Mouse (Mus musculus): ENCODE results near the gene Ptpdc1.
A peak's percentile ranks its signal among the peaks of the same experiment; 100 is the strongest.

The Ptpdc1 gene

DNA sequence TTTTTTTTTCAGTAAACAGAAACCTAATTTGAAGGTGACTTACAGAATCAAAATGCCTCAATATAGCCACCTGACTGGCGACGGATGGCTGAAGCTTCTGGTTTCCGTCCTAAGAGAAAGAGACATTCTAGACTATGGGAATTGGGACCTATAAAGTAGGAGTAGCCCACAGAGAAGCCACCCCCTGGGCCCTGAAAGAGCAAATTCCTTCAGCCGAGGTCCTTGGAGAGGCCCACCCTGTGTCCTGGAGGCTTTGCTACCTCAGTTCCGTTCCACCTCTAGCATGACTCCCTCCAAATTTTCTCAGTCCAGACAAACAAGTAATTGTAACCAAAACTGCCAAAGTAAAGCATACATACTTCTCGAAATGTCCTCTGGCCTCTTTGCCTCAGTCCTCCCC lies 77.8 kb downstream of the Ptpdc1 start:
- no peak for DNase-seq (ENCODE audit: low spot score in 2 of 2)

DNA sequence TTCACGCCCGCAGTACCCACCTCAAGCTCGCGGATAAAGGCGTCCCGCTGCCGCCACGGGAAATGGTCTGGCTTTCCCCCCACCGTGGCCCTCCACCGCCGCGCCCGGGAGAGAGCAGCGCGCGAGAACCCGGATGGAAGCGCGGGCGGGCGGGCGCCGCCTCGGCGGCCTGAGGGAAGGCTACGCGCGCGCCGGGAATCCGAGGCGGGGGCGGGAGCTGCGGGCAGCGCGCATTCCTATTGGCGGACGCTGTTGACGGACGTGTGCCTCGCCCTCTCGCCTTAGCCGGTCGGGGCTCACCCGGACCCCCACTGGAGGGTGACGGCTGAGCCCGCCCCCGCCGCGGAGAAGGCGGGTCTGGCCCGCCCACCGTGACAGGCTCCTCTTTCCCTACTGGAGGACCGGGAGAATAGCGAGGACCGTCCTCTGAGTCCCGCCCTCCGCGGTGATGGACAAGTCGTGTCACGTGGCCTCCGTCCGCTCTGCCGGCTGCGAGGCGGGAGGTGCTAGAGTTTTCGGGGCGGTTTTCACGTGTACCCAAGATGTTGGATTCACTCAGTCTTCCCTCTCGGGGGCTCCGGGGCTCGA lies 79.0 kb downstream of the Ptpdc1 start:
- DNase-seq (ENCODE audit: low spot score in 2 of 2), result peak; percentile 99

DNA sequence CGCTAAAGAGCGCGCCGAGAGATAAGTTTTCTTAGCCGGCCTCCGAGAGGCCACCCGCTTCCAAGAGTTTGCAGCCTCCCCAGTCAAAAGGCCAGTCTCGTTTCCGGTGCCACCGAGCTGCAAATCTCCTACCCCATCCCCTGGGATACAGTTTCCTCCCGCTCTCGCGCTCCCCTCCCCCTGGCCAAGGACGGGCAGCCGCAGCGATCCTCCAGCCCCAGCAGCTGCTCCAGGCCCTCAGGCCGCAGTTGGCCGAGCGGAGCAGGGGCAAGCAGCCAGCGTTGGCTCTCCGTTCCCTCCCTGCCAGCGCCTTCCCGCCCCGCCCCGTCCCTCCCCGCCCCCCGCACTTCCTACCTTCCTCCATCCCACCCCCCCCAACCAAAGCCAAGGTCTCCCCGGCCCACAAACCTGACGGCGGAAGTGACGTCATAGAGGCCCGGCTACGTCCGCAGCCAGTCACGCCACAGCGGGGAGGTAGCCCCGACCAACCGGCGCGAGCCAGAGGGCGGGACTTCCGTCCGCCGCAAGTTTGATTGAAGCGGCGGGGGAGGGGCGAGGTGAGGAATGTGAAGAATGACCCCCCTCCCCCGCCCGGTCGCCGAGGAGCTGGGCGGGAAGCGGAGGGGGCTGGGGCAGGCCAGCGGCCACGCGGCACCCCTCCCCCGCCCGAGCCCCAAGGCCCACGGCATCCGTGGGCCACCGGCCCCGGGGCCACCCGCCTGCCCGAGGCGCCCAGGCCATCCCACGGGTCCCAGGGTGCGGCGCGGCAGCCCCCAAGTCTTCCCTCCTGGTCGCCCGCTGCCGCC lies 79.8 kb downstream of the Ptpdc1 start:
- peak; percentile 94 to 95 for DNase-seq (ENCODE audit: low spot score in 2 of 2)

DNA sequence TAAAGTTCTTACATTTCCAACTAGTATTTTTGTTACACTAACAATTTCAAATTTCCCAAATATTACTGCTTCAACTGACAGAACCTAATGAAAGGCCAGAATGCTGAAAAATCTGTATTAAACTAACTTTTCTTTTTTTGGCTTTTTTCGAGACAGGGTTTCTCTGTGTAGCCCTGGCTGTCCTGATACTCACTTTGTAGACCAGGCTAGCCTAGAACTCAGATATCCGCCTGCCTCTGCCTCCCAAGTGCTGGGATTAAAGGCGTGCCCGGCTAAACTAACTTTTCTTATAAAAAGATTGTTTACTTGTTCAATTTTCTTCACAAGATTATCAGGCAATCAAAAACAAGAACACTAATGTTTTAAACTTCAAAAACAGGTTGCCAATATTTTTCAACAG lies 80.6 kb downstream of the Ptpdc1 start:
- DNase-seq (ENCODE audit: low spot score in 2 of 2), result no peak

- DNase-seq (ENCODE audit: low spot score in 2 of 2), result no peak
These were observed 81.1 kb downstream of the Ptpdc1 start for GRCm38 (mm10) chr13:48544391-48544790.

- DNase-seq (ENCODE audit: low spot score in 2 of 2), result no peak
These were observed 85.0 kb downstream of the Ptpdc1 start for GRCm38 (mm10) chr13:48540488-48540887.

GRCm38 (mm10) chr13:48533441-48533840 lies 92.0 kb downstream of the Ptpdc1 start:
- DNase-seq (ENCODE audit: low spot score in 2 of 2), result no peak

- DNase-seq (ENCODE audit: low spot score in 2 of 2), result no peak
These were observed 94.0 kb downstream of the Ptpdc1 start for GRCm38 (mm10) chr13:48531448-48531847.

DNA sequence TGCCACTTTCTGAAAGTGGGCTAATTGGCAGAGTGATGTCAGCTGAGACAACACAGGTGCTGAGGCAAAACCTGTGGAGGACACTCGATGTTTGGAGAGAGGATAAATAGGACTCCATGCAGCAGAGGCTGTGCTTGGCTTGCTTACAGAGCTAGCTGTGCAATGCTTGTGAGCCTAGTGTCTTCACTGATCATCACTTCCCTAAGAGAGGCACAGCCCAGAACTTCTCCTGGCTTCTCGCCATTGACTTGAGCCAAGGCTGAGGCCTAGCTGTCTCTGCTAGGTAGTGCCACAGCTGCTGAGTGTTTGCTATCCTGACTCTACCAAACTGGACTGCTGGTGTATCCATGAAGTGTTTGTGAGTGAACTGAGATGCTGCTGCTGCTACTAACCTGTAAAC lies 94.8 kb downstream of the Ptpdc1 start:
- no peak for DNase-seq (ENCODE audit: low spot score in 2 of 2)

- DNase-seq (ENCODE audit: low spot score in 2 of 2), result no peak
These were observed 96.4 kb downstream of the Ptpdc1 start for GRCm38 (mm10) chr13:48529028-48529427.

DNA sequence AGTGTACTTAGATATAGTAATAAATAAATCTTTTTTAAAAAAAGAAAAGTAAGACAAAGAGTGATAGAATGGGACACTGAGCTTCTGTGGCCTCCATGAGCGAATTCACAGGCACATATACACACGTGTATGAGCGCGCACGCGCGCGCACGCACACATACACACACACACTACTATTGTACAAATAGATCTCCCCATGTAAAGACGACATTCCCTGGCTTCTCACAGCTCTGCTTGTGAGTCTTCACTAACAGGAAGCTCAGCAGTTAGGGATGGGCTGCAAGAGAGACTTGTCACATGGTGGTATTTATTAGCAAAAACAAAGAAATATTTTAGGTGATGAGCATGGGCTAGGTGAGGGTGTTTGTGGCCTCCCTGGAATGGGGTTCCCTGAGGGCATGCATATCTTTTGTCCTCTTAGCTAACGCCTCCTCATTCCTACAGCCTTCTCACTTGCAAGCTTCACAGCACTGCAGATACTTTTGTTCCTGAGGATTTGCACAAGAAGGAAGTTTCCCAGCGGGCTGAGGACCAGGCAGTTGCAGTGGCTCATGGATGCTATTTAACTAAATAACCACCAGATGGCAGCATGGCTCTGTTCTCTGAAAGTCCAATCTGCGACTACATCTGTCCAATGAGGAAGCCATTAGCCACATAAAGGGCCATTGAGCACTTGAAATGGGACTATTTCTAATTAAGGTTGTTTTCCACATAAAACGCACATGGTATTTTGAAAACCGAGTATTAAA lies 97.2 kb downstream of the Ptpdc1 start:
- DNase-seq (ENCODE audit: low spot score in 2 of 2), result peak; percentile 53 to 60

Measured in natural killer cell, adult 2 months (primary cell).